Mouse (Mus musculus): Measurements from ENCODE around the gene Cacnb3. TPM values are rescaled to one million over a fixed set of nuclear protein-coding genes. Genes with fewer than 3 reads are reported as not detected.
A peak's percentile ranks its signal among the peaks of the same experiment; 100 is the strongest.

Cacnb3 gene
- polyA plus RNA-seq, 1 experiment from 2014 or later, result 3.8 TPM

- Histone ChIP-seq H3K4me2 (no peak overlapping the region), H3K27me3 (replicated peaks) (peaks cover 94% of the 10 kb centered on the region), H3K4me3 (no peak overlapping the region), H3K27ac (no peak overlapping the region), H3K36me3 (no peaks in the 10 kb centered on the region), H3K4me1 (peaks cover 17% of the 10 kb centered on the region), H3K9me3 (replicated peaks) (0 out of 2 replicates have a peak, but pooled peaks cover 4% of the 10 kb centered on the region), H3K9ac (no peak overlapping the region)
- ATAC-seq, result no peak
- 61% methylated on average over 7 of the region's 7 CpGs for WGBS (ENCODE audit: insufficient replicate concordance)
Observed at GRCm38 (mm10) chr15:98626487-98627212, 4.0 kb upstream of the Cacnb3 start.

- H3K4me1 ChIP-seq, result peaks cover 37% of the 10 kb centered on the region
- no peaks in the 10 kb centered on the region for H3K36me3 ChIP-seq
- H3K27ac ChIP-seq, result no peak overlapping the region
- 0 out of 2 replicates have a peak, but pooled peaks cover 4% of the 10 kb centered on the region for H3K9me3 ChIP-seq (replicated peaks)
- H3K4me2 ChIP-seq, result peak overlapping the region; percentile 23
- peaks cover 95% of the 10 kb centered on the region for H3K27me3 ChIP-seq (replicated peaks)
- no peak overlapping the region for H3K4me3 ChIP-seq
- ATAC-seq, result 0 out of 2 replicates have a peak, but pooled peaks have one; percentile 23
- no peak overlapping the region for H3K9ac ChIP-seq
- 14% methylated on average over 20 of the region's 20 CpGs for WGBS (ENCODE audit: insufficient replicate concordance)
Observed at GRCm38 (mm10) chr15:98628589-98629254, 1.9 kb upstream of the Cacnb3 start.

GRCm38 (mm10) chr15:98629464-98629863 is 1.2 kb upstream of the Cacnb3 start:
- 0 out of 2 replicates have a peak, but pooled peaks cover 4% of the 10 kb centered on the region for H3K9me3 ChIP-seq (replicated peaks)
- ATAC-seq, result no peak
- H3K4me3 ChIP-seq, result no peak overlapping the region
- H3K27me3 ChIP-seq (replicated peaks), result peaks cover 97% of the 10 kb centered on the region
- WGBS (ENCODE audit: insufficient replicate concordance), result 37% methylated on average over 6 of the region's 6 CpGs
- H3K36me3 ChIP-seq, result no peaks in the 10 kb centered on the region
- no peak overlapping the region for H3K27ac ChIP-seq
- no peak overlapping the region for H3K9ac ChIP-seq
- peaks cover 44% of the 10 kb centered on the region for H3K4me1 ChIP-seq
- H3K4me2 ChIP-seq, result no peak overlapping the region

GRCm38 (mm10) chr15:98631493-98631892 is 853 bp downstream of the Cacnb3 start:
- H3K27me3 ChIP-seq (replicated peaks), result peaks cover 100% of the 10 kb centered on the region
- no peaks in the 10 kb centered on the region for H3K36me3 ChIP-seq
- WGBS (ENCODE audit: insufficient replicate concordance), result 2% methylated on average over 18 of the region's 18 CpGs
- ATAC-seq, result peak; percentile 35
- H3K4me1 ChIP-seq, result peaks cover 55% of the 10 kb centered on the region
- H3K4me3 ChIP-seq, result peak overlapping the region; percentile 26; the same call in 1 of the 2 replicates
- no peak overlapping the region for H3K9ac ChIP-seq
- H3K4me2 ChIP-seq, result peak overlapping the region; percentile 94
- no peak overlapping the region for H3K27ac ChIP-seq
- H3K9me3 ChIP-seq (replicated peaks), result 0 out of 2 replicates have a peak, but pooled peaks cover 4% of the 10 kb centered on the region

- no peaks in the 10 kb centered on the region for H3K9me3 ChIP-seq (replicated peaks)
- no peaks in the 10 kb centered on the region for H3K36me3 ChIP-seq
- H3K27me3 ChIP-seq (replicated peaks), result peaks cover 100% of the 10 kb centered on the region
- peaks cover 55% of the 10 kb centered on the region for H3K4me1 ChIP-seq
- peak overlapping the region; percentile 26 for H3K4me3 ChIP-seq
- WGBS (ENCODE audit: insufficient replicate concordance), result 1% methylated on average over 25 of the region's 25 CpGs
- peak overlapping the region; percentile 94 for H3K4me2 ChIP-seq
- H3K9ac ChIP-seq, result no peak overlapping the region
- no peak for ATAC-seq
- no peak overlapping the region for H3K27ac ChIP-seq
Observed at GRCm38 (mm10) chr15:98632107-98632744, 1.6 kb downstream of the Cacnb3 start.

GRCm38 (mm10) chr15:98632921-98633320 is 2.3 kb downstream of the Cacnb3 start:
- ATAC-seq, result no peak
- Histone ChIP-seq H3K36me3 (no peaks in the 10 kb centered on the region), H3K4me2 (peak overlapping the region; percentile 94), H3K4me3 (peak overlapping the region; percentile 26; the same call in 1 of the 2 replicates), H3K4me1 (peaks cover 55% of the 10 kb centered on the region), H3K27me3 (replicated peaks) (peaks cover 100% of the 10 kb centered on the region), H3K27ac (no peak overlapping the region), H3K9ac (no peak overlapping the region), H3K9me3 (replicated peaks) (no peaks in the 10 kb centered on the region)
- 1% methylated on average over 4 of the region's 4 CpGs for WGBS (ENCODE audit: insufficient replicate concordance)

GRCm38 (mm10) chr15:98633822-98634470 is 3.3 kb downstream of the Cacnb3 start:
- Histone ChIP-seq H3K27ac (no peak overlapping the region), H3K9me3 (replicated peaks) (no peaks in the 10 kb centered on the region), H3K4me2 (peak overlapping the region; percentile 94), H3K4me1 (peaks cover 48% of the 10 kb centered on the region), H3K36me3 (no peaks in the 10 kb centered on the region), H3K9ac (no peak overlapping the region), H3K27me3 (replicated peaks) (peaks cover 98% of the 10 kb centered on the region), H3K4me3 (peak overlapping the region; percentile 66)
- WGBS (ENCODE audit: insufficient replicate concordance), result 2% methylated on average over 25 of the region's 25 CpGs
- ATAC-seq, result no peak

- Histone ChIP-seq H3K27me3 (replicated peaks) (peaks cover 98% of the 10 kb centered on the region), H3K9me3 (replicated peaks) (no peaks in the 10 kb centered on the region), H3K4me1 (peaks cover 46% of the 10 kb centered on the region), H3K9ac (peak overlapping the region; percentile 60), H3K4me3 (peak overlapping the region; percentile 66), H3K36me3 (no peaks in the 10 kb centered on the region), H3K4me2 (peak overlapping the region; percentile 94), H3K27ac (no peak overlapping the region)
- ATAC-seq, result no peak; the same call in 1 of the 2 replicates
- WGBS (ENCODE audit: insufficient replicate concordance), result 2% methylated on average over 53 of the region's 65 CpGs
Observed at GRCm38 (mm10) chr15:98634541-98635081, 4.0 kb downstream of the Cacnb3 start.

GRCm38 (mm10) chr15:98635291-98635841 is 4.7 kb downstream of the Cacnb3 start:
- Histone ChIP-seq H3K36me3 (no peaks in the 10 kb centered on the region), H3K27me3 (replicated peaks) (peaks cover 98% of the 10 kb centered on the region), H3K4me1 (peaks cover 46% of the 10 kb centered on the region), H3K4me3 (peak overlapping the region; percentile 66), H3K27ac (no peak overlapping the region), H3K9me3 (replicated peaks) (no peaks in the 10 kb centered on the region), H3K4me2 (peak overlapping the region; percentile 94), H3K9ac (peak overlapping the region; percentile 60; the same call in 1 of the 2 replicates)
- 3% methylated on average over 21 of the region's 21 CpGs for WGBS (ENCODE audit: insufficient replicate concordance)
- no peak for ATAC-seq

GRCm38 (mm10) chr15:98636517-98636916 is 5.9 kb downstream of the Cacnb3 start:
- no peak overlapping the region for H3K4me3 ChIP-seq
- H3K4me1 ChIP-seq, result peaks cover 40% of the 10 kb centered on the region
- H3K27me3 ChIP-seq (replicated peaks), result peaks cover 98% of the 10 kb centered on the region
- no peak for ATAC-seq
- H3K36me3 ChIP-seq, result no peaks in the 10 kb centered on the region
- WGBS (ENCODE audit: insufficient replicate concordance), result 48% methylated on average over 5 of the region's 5 CpGs
- no peak overlapping the region for H3K4me2 ChIP-seq
- no peaks in the 10 kb centered on the region for H3K9me3 ChIP-seq (replicated peaks)
- H3K27ac ChIP-seq, result no peak overlapping the region
- no peak overlapping the region for H3K9ac ChIP-seq

GRCm38 (mm10) chr15:98637155-98637554 is 6.5 kb downstream of the Cacnb3 start:
- peaks cover 33% of the 10 kb centered on the region for H3K4me1 ChIP-seq
- H3K27ac ChIP-seq, result no peak overlapping the region
- H3K36me3 ChIP-seq, result no peaks in the 10 kb centered on the region
- H3K4me3 ChIP-seq, result no peak overlapping the region
- no peak overlapping the region for H3K4me2 ChIP-seq
- H3K9ac ChIP-seq, result no peak overlapping the region
- WGBS (ENCODE audit: insufficient replicate concordance), result 39% methylated on average over 3 of the region's 3 CpGs
- ATAC-seq, result no peak
- H3K27me3 ChIP-seq (replicated peaks), result peaks cover 96% of the 10 kb centered on the region
- H3K9me3 ChIP-seq (replicated peaks), result no peaks in the 10 kb centered on the region
